Mouse (Mus musculus) layer of hippocampus, adult 11-12 months (tissue): ENCODE data around the gene Tet2.
"Not testable (repeated sequence)": the region's sequence is repeated elsewhere in the genome, so short reads cannot be mapped to it uniquely, and the experiment has no call there.

Experiments
- DNase-seq: peaks from one replicate; pipeline ENCODE4 v3.0.0; 2022; ENCODE audit warnings: low spot score

Tet2 gene

GRCm38 (mm10) chr3:133544551-133545303, at the start of gene Tet2:
TSS of gene Tet2 (minus strand) at chr3:133545139.
- DNase-seq: peak; percentile 63

DNA sequence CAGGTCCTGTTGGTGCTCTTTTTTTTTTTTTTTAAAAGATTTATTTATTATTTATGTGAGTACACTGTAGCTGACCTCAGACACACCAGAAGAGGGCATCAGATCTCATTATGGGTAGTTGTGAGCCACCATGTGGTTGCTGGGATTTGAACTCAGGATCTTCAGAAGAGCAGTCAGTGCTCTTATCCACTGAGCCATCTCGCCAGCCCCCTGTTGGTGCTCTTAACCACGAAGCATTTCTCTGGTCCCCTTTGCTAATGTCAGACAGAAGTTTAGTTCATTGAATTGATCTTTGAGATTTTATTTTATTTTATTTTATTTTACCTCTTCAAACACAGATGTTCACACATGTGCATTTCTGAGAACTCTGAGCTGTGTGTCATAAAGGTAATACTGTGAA, 48.1 kb upstream of the Tet2 start:
- DNase-seq: not testable (repeated sequence)

DNA sequence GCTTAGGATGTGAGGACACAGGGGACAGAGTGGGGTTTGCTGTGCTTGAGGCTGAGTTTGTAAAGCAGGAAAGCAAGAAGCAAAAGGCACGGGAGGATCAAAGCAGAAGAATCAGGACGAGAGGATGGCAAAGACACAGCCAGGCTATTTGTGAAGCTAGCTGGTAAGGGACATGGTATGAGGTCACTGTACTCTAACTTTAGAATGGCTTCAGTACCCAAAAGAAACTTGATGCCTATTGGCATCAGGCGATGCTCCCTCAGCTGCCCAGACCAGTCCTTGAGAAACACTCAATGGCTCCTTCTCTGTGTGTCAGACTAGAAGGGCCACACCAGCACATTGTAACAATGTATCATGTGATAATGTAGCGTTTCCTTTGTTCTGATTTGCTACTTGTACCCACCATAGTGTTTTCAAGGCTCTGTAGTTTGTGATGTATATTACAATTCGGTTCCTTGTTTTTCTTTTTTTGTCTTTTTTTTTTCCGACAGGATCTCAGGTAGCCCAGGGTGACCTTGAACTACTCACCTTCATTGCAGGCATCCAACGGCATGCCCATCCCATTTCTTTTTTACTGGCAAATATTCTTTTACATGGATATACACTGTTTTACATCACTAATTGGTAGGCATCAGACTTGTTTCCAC, 45.7 kb upstream of the Tet2 start:
- no peak for DNase-seq

DNA sequence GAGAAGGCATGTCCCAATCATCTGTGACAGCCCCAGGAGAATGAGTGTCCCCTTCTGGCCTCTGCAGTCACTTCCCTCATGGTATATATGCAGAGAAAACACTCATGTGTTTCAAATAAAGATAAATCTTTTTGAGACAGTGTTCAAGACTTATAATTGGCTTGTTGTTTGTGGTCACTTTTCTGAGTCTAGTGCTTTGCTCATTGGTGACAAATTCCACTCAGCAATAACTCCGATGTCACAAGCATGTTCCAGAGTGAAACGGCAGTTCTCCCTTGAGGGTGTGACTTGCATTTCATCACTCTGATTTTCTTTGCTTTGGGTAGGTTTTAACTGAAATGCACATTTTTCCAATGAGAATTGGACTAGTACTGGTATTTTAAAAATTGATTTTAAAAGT, 40.1 kb upstream of the Tet2 start:
- DNase-seq: no peak

- no peak for DNase-seq
Observed at GRCm38 (mm10) chr3:133583411-133584025, 38.6 kb upstream of the Tet2 start.

DNA sequence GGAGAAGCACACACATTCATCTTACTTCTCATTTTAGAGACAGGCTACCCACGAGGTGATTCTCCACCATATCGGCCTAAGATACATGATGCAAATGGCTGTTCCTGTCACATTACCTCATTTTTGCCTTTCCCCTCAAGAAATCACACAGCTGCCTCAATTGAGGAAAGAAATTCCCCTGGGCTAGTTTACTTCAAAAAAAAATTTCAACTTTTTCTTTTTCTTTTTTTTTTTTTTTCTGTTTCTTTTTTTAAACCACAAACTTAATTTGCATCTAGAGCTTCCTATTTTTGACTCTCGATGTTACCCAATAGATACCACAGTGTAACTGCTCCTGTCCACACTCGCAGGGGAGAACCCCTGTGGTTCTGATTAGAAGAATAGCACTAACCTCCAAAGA, 38.0 kb upstream of the Tet2 start:
- no peak for DNase-seq

GRCm38 (mm10) chr3:133582096-133582495, 37.2 kb upstream of the Tet2 start:
- no peak for DNase-seq

DNA sequence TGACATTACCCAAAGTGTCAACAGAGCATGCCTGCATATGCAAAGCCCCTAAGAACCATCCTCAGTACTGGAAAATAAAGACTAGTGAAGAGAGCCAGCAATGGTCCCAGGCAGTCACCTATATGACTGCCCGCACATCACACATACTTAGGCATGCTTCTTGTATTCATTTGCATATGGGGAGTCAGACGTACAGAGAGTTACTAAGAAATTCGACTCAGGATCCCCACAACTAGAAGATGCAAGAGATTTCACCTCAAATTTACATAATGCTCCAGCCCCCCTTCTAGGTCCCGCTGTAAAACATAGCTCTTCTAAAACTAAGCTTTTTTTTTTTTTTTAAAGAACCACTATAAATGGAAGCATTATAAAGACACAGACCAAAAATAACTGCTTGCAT, 36.6 kb upstream of the Tet2 start:
- DNase-seq: no peak

GRCm38 (mm10) chr3:133579671-133580070, 34.7 kb upstream of the Tet2 start:
- no peak for DNase-seq

DNA sequence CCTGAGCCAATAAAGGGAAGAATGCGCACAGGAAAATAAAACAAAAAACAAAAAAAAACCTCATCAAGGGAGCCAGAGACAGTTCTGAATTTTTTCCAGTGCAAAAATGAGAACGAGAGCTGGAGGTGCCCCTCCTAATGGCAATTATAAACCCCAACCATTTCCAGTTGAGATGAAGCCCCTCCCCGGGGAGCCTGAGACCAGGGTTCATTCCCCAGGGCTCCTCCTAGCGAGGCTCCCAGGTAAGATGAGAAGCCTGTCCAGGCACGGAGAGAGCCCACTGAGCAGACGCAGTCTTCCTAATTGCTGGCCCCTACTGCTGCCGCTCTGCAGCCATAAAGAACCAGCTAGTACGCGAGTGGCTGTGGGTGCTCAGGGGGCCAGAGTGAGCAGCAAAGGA, 34.2 kb upstream of the Tet2 start:
- DNase-seq: no peak

DNA sequence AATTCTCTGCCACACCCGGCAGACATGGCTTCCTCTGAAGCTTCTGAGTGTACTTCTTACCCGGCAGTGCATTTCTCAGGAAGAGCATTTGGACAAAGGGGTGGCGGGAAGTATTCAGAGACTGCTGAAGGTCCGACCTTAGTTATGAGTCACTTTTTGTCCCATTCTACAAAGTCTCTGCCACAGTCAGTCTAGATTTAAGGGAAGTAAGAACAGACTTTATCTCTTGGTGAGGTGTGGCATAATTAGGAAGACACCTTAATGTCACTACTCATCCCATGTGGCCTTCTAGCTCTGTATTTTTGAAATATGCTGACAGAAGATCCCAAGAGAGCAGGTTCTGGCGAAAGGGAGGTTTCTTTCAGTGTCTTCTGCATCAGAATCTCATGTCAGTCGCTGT, 30.0 kb upstream of the Tet2 start:
- no peak for DNase-seq

DNA sequence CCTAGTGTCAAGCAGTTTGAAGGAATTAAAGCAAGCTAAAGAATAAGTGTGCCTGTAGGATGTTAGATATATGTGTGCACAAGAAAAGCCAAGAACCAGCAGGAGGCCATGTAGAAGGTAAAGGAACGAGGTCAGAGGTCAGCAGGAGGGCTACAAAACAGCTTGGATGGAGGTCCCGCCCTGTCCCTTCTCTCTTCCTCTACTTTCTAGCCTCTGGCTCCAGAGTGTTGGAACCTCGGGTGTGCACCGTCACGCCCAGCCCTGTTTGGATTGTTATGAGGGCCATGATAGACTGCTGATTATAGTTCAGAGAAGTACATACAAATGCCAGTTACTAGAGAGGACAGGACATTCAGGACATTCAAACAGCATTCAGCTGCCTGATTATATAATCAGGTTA, 27.0 kb upstream of the Tet2 start:
- DNase-seq: no peak

DNA sequence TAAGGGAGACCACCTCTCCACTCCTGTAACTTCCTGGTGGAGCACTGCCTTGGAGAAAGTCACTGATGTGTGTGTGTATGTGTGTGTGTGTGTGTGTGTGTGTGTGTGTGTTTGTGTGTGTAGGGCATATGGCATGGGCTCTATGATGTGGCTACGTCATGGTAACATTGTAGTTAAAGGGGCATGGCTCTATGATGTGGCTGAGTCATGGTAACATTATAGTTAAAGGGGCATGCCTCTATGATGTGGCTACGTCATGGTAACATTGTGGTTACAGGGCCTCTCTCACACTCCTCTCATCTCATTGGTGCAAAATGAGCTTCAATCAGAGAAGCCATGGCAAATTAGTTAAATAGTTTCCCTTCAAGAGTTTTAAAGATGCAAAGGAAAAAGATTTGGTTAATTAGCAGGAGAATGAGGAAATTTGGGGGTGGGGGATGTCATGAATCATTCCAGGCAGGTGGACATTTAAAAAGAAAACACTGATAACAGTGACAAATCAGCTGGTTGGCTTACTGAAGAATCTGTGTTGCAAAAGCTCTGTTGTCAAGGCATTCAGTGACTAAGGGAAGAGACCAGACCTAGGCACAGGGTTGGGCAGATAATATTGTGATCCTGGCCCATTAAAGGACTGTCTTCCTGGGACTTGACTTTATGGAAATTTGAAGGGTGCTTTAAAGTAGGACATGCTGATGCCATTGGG, 18.7 kb upstream of the Tet2 start:
- DNase-seq: no peak

- no peak for DNase-seq
Observed at GRCm38 (mm10) chr3:133559413-133560114, 14.6 kb upstream of the Tet2 start.

DNA sequence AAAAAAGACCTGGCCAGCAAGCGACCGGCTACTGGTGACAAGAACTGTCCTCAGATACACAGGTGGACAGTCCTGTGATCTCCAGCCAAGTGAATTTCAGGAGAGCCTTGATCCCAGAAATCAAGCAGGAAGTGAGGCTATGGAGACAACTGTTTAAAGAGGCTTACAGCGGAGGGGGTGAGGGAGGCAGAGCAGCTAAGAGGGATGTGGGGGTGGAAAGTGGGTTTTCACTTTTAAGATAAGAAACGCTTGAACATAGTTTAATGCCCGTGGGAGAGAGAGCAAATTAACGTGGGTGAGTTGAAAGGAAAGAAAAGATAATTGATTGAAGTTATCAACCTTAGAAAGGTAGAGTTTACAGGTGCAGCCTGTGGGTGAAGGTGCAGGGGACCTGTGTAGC, 12.7 kb upstream of the Tet2 start:
- no peak for DNase-seq

DNA sequence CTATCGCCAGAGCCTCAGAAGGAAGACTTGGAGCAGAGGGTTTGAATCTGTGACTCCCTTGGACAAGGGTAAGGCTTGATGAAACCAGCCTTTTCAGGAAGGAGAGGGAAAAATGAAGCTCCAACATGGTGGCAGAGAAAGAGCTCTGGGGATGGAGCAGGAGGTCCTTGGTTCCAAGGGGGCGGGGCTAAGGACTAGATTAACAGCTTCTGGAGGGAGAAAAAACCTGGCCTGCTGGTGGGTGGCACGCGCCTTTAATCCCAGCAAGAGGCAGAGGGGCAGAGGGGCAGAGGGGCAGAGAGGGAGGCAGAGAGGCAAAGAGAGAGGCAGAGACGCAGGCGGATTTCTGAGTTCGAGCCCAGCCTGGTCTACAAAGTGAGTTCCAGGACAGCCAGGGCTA, 12.2 kb upstream of the Tet2 start:
- DNase-seq: no peak

DNA sequence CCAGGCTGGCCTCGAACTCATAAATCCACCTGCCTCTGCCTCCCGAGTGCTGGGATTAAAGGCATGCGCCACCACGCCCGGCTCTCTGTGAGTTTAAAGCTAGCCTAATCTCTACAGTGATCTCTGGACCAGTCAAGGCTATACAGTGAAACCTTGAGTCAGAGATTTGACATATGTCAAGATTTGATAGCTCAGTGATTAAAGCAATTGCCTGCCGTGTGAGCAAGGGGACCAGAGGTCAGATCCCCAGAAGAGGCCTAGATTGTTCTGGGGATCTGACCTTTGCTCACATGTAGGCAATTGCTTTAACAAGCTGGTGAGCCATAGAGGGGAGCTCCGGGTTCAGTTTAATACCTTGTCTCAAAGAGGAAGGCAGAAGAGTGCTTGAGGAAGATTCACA, 10.4 kb upstream of the Tet2 start:
- no peak for DNase-seq

- DNase-seq: no peak
Observed at GRCm38 (mm10) chr3:133554552-133555067, 9.7 kb upstream of the Tet2 start.

DNA sequence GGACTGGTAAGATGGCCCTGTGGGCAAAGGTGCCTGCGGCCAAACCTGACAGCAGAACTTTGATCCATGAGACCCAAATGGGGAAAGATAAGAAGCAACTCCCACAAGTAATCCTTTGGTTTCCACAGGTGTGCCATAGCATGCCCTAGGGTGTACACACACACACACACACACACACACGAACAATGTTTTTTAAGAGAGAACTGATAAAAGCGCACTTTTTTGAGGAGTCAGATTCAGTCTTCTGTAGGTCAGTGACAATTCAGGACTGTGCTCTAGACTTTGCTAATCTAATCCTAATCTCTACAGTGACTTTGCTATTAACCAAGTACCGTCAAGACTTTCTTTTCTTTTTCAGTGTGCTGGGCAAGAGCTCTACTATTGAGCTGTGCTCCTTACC, 9.2 kb upstream of the Tet2 start:
- DNase-seq: no peak

DNA sequence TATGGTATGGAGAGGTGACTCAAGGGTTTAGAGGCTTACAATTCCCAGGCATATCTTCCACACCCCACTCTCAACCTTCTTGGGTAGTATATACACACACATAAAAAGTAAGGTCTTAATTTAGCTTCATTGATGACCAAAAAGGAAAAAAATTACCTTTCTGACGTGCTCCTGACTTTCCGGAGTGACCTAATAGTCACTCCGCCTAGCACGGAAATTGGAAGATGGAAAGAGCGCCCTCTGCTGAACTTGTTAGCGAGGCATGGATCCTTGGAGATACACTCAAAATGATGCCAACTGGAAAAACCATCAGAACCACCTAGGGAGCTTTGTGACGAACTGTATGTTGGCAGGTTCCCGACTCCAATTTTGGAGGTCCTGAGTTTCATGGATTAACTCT, 7.0 kb upstream of the Tet2 start:
- DNase-seq: peak; percentile 15

DNA sequence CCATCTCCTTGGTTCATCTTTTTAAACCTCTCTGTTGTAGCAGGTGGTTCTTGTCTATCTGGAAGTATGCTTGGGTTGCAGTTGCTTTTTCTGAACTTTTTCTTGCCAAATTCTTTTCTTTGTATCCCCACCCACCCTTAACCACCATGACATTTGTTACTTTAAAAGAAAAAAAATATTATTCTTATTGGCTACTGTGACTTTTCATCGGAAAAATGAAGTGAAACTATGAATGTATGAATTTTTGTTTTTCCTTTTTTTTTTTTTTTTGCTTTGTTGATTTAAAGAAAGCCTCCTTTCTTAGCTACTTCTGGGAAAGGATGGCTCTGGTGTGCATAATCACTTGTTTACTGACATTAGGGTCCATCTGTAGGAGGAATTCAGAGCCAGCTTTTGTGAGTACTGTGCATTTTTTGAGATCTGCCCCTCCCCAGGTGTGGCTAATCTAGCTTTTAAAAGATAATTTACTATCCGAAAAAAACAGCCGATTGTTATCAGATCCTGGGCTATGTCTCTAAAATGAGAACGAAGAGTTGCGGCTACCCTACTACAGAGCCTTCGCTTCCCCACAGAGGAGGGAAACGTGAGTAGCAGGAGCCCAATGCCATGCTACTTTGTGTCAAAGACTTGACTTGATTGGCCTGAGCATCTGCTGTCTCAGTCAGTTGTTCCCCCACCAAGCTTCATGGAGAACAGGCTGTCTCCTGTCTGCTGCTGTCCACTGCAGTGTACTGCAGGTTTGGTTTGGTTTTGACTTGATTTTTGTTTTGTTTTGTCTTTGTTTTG, 4.6 kb upstream of the Tet2 start:
- DNase-seq: no peak
